Mouse (Mus musculus) ES-E14 (cell line): Measurements from ENCODE around the gene C4bp. TPM values are rescaled to one million over a fixed set of nuclear protein-coding genes. Genes with fewer than 3 reads are reported as not detected.

ENCODE experiments used
- DNase-seq: peaks from one replicate; pipeline ENCODE4 v3.0.0-alpha.2; 2013; ENCODE audit warnings: low read depth, low spot score
- H3K27ac ChIP-seq: 2 replicates; pipeline ENCODE4 v1.5.1; 2012; ENCODE audit warnings: low read depth, mild to moderate bottlenecking, low read length, moderate library complexity, mixed read lengths; ENCODE audit not compliant: poor library complexity, insufficient read depth, severe bottlenecking
- H3K36me3 ChIP-seq: 2 replicates; pipeline ENCODE4 v1.6.1; 2012; ENCODE audit warnings: mild to moderate bottlenecking, low read length, moderate library complexity, mixed read lengths; ENCODE audit not compliant: control insufficient read depth, poor library complexity, insufficient read depth, severe bottlenecking
- H3K4me1 ChIP-seq, 2 experiments: fragments of 150-350 bp in 1 of 2; sonication (generic) in 1 of 2; 2 replicates each; pipeline ENCODE4 v1.6.1; 2012; ENCODE audit warnings: low read length in 2 of 2, mild to moderate bottlenecking in 1 of 2, mixed read lengths in 1 of 2; ENCODE audit not compliant: control insufficient read depth in 2 of 2, insufficient read depth in 2 of 2, poor library complexity in 1 of 2
- H3K4me3 ChIP-seq, 2 experiments: fragments of 150-350 bp in 1 of 2; sonication (generic) in 1 of 2; 2 replicates each; pipeline ENCODE4 v1.5.1; 2012; ENCODE audit warnings: low read length in 2 of 2, low read depth in 1 of 2, mild to moderate bottlenecking in 1 of 2, mixed read lengths in 1 of 2; ENCODE audit not compliant: insufficient read depth in 1 of 2, poor library complexity in 1 of 2, severe bottlenecking in 1 of 2
- H3K9ac ChIP-seq: 2 replicates; pipeline ENCODE4 v1.6.1; 2012; ENCODE audit warnings: low read depth, mild to moderate bottlenecking, low read length, mixed read lengths; ENCODE audit not compliant: poor library complexity, insufficient read depth, severe bottlenecking
- H3K9me3 ChIP-seq: fragments of 150-350 bp; sonication (generic); 2 replicates; pipeline ENCODE4 v1.6.1; 2012; ENCODE audit warnings: low read depth, mild to moderate bottlenecking, low read length; ENCODE audit not compliant: control insufficient read depth, insufficient read depth
- CHD2 ChIP-seq: IDR thresholded peaks from 2 replicates; pipeline ENCODE4 v1.6.1; 2014; ENCODE audit warnings: mild to moderate bottlenecking, low read depth, low read length, inconsistent platforms
- HCFC1 ChIP-seq: IDR thresholded peaks from 2 replicates; pipeline ENCODE4 v1.6.1; 2012; ENCODE audit warnings: low read length, inconsistent platforms, borderline replicate concordance; ENCODE audit not compliant: insufficient read depth
- MAFK ChIP-seq: IDR thresholded peaks from 2 replicates; pipeline ENCODE4 v1.6.1; 2014; ENCODE audit warnings: mild to moderate bottlenecking, low read depth, low read length, inconsistent platforms; ENCODE audit not compliant: insufficient read depth
- ZC3H11A ChIP-seq: IDR thresholded peaks from 2 replicates; pipeline ENCODE4 v1.6.1; 2012; ENCODE audit warnings: low read depth, mild to moderate bottlenecking, inconsistent platforms, low read length, borderline replicate concordance
- ZNF384 ChIP-seq: IDR thresholded peaks from 2 replicates; pipeline ENCODE4 v1.6.1; 2012; ENCODE audit warnings: low read depth, low read length, inconsistent platforms
- in situ Hi-C, 2 experiments: fragments of 600-800 bp; cut with MboI; formaldehyde crosslinking; loops; one replicate each; pipeline ENCODE4 v1.15.1; 2025; ENCODE audit warnings: low sequenced_read_pairs in 2 of 2, inconsistent platforms in 1 of 2; ENCODE audit not compliant: unreplicated experiment in 2 of 2
- total RNA-seq: library from RNA; depleted of rRNA; stranded (reverse); fragments of 300-350 nt; gene quantifications from 2 replicates; pipeline ENCODE4 v1.2.3, GENCODE M21; 2012; rRNA removed

Gene C4bp
- not detected in 2 replicates for total RNA-seq

DNA sequence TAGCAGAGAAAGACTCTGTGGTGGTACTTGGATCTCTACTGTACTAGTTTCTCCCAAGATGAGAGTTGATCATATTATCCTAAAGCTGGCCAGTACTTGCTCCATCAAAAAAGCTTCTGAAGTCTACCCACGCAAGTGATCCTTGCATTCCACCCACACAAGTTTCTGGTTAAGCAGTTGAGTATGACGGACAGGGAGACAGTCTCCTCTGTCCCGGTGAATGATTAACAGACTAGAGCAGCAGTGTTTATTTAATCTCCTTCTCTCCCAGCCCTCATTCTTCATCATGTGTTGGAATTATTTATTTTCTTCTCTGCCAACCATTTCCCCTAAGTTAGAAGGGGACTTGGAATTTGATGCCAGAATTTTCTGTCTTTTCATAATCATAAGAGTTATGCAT lies at the start of gene C4bp:
Gene C4bp, minus strand, starts transcription at position 179 of the 400 bp plus-strand sequence.
- Histone ChIP-seq H3K27ac (no peak within 1 kb of the TSS), H3K4me3 (no peak within 1 kb of the TSS), H3K9ac (no peak within 1 kb of the TSS), H3K9me3 (no peaks in the 10 kb centered on the region), H3K36me3 (no peaks in the 10 kb centered on the region), H3K4me1 (no peaks in the 10 kb centered on the region)
- TF ChIP-seq HCFC1 (no peak), ZNF384 (no peak), MAFK (no peak), ZC3H11A (no peak), CHD2 (no peak)
- in situ Hi-C loops = no loop called here
- no peak for DNase-seq

DNA sequence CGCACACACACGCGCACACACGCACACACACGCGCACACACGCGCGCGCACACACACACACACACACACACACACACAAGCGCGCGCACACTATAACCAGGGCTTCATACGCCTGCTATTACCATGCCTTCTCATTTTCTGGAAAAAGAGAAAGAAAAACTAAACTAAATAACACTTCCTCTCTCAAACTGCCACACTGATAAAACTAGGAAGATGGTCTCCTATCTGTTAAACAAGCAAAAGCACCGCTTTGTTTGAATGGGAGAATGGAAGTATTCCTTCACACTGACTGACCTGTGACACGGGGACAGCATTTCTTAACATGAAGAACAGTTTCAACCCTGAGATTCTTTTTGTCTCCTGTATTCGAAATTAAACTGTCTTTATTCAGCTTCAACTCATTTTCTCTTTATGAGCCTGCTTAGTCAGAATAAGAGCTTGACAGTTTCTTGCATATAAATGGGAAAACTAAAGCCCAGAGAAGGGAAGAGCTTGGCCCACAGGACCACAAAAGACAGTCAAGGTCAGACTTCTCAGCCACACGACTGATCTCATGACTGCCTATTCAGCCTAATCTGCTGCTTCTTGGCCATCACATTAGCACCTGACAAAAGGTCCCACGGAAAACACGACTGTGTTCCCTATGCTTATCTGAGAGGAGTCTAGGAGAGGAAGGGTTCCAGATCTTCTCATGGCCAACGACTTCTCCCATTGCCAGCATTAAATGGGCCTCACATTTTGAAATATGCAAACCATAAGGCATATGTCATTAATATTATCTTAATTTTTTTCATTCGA lies 49.0 kb upstream of the C4bp start:
- no peak for TF ChIP-seq MAFK
- Histone ChIP-seq H3K9me3 (no peaks in the 10 kb centered on the region), H3K27ac (no peak overlapping the region), H3K4me1 (no peaks in the 10 kb centered on the region), H3K9ac (no peak overlapping the region), H3K36me3 (peaks cover 1% of the 10 kb centered on the region; the same call in 1 of the 2 replicates), H3K4me3 (no peak overlapping the region)
- no peak for DNase-seq
- in situ Hi-C loops = no loop called here

DNA sequence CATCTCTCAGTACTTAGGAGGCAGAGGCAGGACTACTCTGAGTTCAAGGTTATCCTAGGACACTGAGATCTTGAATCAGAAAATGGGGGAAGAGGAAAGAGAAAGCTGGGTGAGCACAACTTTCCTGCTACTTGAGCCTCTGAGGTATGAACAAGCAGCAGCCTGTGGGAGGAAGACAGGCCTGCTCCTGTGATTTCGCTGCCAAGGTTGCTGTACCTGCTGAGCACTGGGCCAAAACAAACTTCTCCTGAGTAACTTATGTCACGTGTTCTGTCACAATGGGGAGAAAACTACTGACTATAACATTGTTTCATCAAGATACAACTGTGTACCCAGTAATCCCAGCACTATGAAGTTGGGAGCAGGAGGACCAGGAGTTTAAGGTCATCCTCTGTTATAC lies 42.2 kb upstream of the C4bp start:
- H3K4me3 ChIP-seq = no peak overlapping the region
- H3K36me3 ChIP-seq = peaks cover 8% of the 10 kb centered on the region; the same call in 1 of the 2 replicates
- in situ Hi-C loops = no loop called here
- no peak overlapping the region for H3K9ac ChIP-seq
- no peak overlapping the region for H3K27ac ChIP-seq
- H3K4me1 ChIP-seq = no peaks in the 10 kb centered on the region
- no peak for DNase-seq
- TF ChIP-seq ZC3H11A (no peak), ZNF384 (no peak), CHD2 (no peak), HCFC1 (no peak), MAFK (no peak)
- H3K9me3 ChIP-seq = no peaks in the 10 kb centered on the region

DNA sequence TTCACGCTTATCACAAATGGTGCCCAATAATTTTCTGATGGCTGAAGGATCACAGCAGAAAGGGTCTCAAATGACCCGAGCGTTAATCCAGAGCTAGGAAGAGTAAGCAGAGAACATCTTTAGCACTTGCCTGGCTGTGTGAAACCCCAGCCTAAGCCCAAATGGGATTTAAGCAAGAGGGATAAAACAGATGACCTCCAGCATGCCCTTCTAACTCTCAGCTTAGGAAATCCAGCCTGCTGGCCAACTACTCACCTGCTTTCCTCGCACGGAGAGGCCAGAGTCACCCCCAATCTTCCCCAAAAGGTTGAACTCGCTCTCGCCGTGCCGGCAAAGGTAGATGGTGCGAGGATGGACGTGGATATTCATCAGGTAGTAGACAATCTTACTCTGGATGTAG lies 40.5 kb upstream of the C4bp start:
- no peak overlapping the region for H3K27ac ChIP-seq
- H3K9me3 ChIP-seq = no peaks in the 10 kb centered on the region
- DNase-seq = no peak
- H3K4me1 ChIP-seq = no peaks in the 10 kb centered on the region
- peaks cover 8% of the 10 kb centered on the region; the same call in 1 of the 2 replicates for H3K36me3 ChIP-seq
- TF ChIP-seq ZC3H11A (no peak), MAFK (no peak), HCFC1 (no peak), ZNF384 (no peak), CHD2 (no peak)
- no peak overlapping the region for H3K9ac ChIP-seq
- in situ Hi-C loops = no loop called here
- no peak overlapping the region for H3K4me3 ChIP-seq
